ENCODE assay signal across 8 mouse cellular contexts in the genomic region with DNA sequence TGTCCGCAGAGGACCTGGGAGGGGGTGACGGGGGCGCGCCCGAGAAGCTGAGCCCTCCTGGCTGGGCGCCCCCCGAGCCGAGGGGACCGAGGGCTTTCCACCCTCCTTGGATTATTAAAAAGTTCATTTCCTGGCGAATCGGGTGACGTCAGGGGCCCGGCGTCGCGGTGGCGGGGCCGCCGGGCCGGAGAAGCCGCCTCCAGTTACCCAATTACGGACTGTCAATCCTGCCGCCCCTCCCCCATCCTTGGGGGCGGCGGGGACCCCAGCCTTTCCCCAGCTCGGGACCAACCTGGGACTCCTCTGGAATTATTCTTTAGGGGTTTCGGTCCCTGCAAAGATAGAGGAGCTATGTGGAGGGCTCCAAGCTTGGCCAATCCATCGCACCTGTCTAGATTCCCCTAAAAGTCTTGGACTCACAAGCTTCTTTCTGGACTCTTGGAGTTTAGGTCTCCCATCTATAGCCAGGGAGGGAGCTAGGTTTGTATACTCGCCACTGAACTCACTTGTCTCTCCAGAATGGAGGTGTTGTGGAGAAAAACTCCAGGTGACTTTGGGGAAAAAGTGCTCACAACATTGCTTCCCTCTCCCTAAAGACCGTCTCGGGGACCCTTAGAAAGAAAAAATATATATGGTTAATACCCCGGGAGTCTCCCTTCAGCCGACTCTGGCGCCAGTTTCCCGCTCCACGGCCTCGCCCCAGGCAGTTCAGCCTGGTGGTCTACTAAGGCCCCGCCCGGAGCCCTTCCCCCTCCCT. TPM values are rescaled to one million over a fixed set of nuclear protein-coding genes. Genes with fewer than 3 reads are reported as not detected.
DNase-seq lines count a peak whose midpoint lies in the region.

No protein-coding gene starts in this region.

- DNase-seq in kidney, adult 18-20 months: peak; percentile 67
- DNase-seq in kidney, postnatal 14 days: no peak
- DNase-seq in heart, adult 18-20 months: peak; percentile 71 to 73
- DNase-seq in kidney, adult 9 months: peak; percentile 26
- DNase-seq in lung, postnatal 36 days: peak; percentile 75
- DNase-seq in cerebellum, postnatal 36 days: no peak
- DNase-seq in left cerebral cortex, postnatal 25 days (ENCODE audit: low spot score in 2 of 2): no peak
- no peak for DNase-seq in gastrocnemius, adult 18-20 months (ENCODE audit: low spot score)

- intact Hi-C loops in left cerebral cortex, postnatal 25 days (cut with DNase I): no loop called here

RNA-seq across cellular contexts. Expression of gene Gata2, which starts 3.8 kb away (rescaled TPM):
- total RNA-seq in heart, adult 18-20 months (2021): 10 to 100 TPM; 18.1 to 23.4 TPM
- total RNA-seq in left cerebral cortex, postnatal 25 days (2021): 1 to 10 TPM; 4.8 to 5.9 TPM
- 1 to 10 TPM; 5.7 to 6.6 TPM for total RNA-seq in gastrocnemius, adult 18-20 months (2021)

RNA-seq across cellular contexts. Expression of gene Dnajb8, which starts 24.6 kb away (rescaled TPM):
- total RNA-seq in heart, adult 18-20 months (2021): not detected
- not detected for total RNA-seq in left cerebral cortex, postnatal 25 days (2021)
- total RNA-seq in gastrocnemius, adult 18-20 months (2021): not detected

Comparison
In these comparisons a context has a peak if more than half of its experiments do, and no peak if none do; other contexts are left out.
1. DNase-seq: peak in kidney, adult 18-20 months (single experiment), heart, adult 18-20 months (2 of 2), kidney, adult 9 months (single experiment) and lung, postnatal 36 days (single experiment); none in kidney, postnatal 14 days (single experiment), cerebellum, postnatal 36 days (0 of 2), left cerebral cortex, postnatal 25 days (0 of 2) and gastrocnemius, adult 18-20 months (single experiment).